Mouse (Mus musculus) liver, postnatal 0 days (tissue): ENCODE data around the gene Cyp2d11.

Source experiments
- CTCF ChIP-seq: sonication (generic); IDR thresholded peaks from 2 replicates; pipeline ENCODE4 v1.5.1; 2016; ENCODE audit warnings: antibody characterized with exemption, low read depth
- EP300 ChIP-seq: IDR thresholded peaks from 2 replicates; pipeline ENCODE4 v1.6.1; 2016; ENCODE audit warnings: antibody characterized with exemption, low read depth, mild to moderate bottlenecking

- TF ChIP-seq EP300 (no peak), CTCF (no peak)
These were observed 9.8 kb upstream of the Cyp2d11 start for GRCm38 (mm10) chr15:82403606-82404005.
